Mouse (Mus musculus) myocyte (in vitro differentiated cells): ENCODE data around the gene Copz1. TPM values are rescaled to one million over a fixed set of nuclear protein-coding genes. Genes with fewer than 3 reads are reported as not detected.

ENCODE experiments used
- H3K27me3 ChIP-seq: one replicate; pipeline ENCODE4 v1.6.1; 2011; ENCODE audit not compliant: control insufficient read depth, insufficient read depth, insufficient read length
- H3K36me3 ChIP-seq: one replicate; pipeline ENCODE4 v1.6.1; 2011; ENCODE audit not compliant: control insufficient read depth, insufficient read depth
- H3K4me2 ChIP-seq: one replicate; pipeline ENCODE4 v1.6.1; 2011; ENCODE audit warnings: low read depth, control low read depth
- H3K4me3 ChIP-seq: one replicate; pipeline ENCODE4 v1.5.1; 2011; ENCODE audit warnings: mild to moderate bottlenecking, control low read depth, moderate library complexity
- H3K79me2 ChIP-seq: one replicate; pipeline ENCODE4 v1.6.1; 2011; ENCODE audit not compliant: control insufficient read depth, insufficient read depth
- H3ac ChIP-seq: one replicate; pipeline ENCODE4 v1.6.1; 2011; ENCODE audit not compliant: control insufficient read depth, insufficient read length
- CEBPB ChIP-seq: IDR thresholded peaks from 2 replicates; pipeline ENCODE4 v1.6.1; 2011; ENCODE audit warnings: mild to moderate bottlenecking, moderate library complexity; ENCODE audit not compliant: poor library complexity, insufficient read depth, severe bottlenecking
- E2F4 ChIP-seq: IDR thresholded peaks from one replicate; pipeline ENCODE4 v1.6.1; 2011; ENCODE audit warnings: mild to moderate bottlenecking, control low read depth, moderate library complexity; ENCODE audit not compliant: insufficient read depth
- MAX ChIP-seq: IDR thresholded peaks from one replicate; pipeline ENCODE4 v1.6.1; 2011; ENCODE audit warnings: low read depth, mild to moderate bottlenecking, control low read depth
- MYOD1 ChIP-seq, 3 experiments: IDR thresholded peaks; one replicate each; pipeline ENCODE4 v1.6.1; 2011; ENCODE audit warnings: control low read depth in 2 of 3, low read depth in 2 of 3, mild to moderate bottlenecking in 2 of 3, moderate library complexity in 1 of 3; ENCODE audit not compliant: insufficient read length in 2 of 3, control insufficient read depth in 1 of 3
- MYOG ChIP-seq, 3 experiments: IDR thresholded peaks; one replicate each; pipeline ENCODE4 v1.6.1; 2011; ENCODE audit warnings: control low read depth in 2 of 3, low read depth in 2 of 3, mild to moderate bottlenecking in 2 of 3; ENCODE audit not compliant: insufficient read length in 2 of 3, control insufficient read depth in 1 of 3, insufficient read depth in 1 of 3
- POLR2A ChIP-seq: IDR thresholded peaks from one replicate; pipeline ENCODE4 v1.6.1; 2011; ENCODE audit warnings: low read depth, mild to moderate bottlenecking, control low read depth, moderate library complexity; ENCODE audit not compliant: insufficient read length
- POLR2AphosphoS2 ChIP-seq: IDR thresholded peaks from one replicate; pipeline ENCODE4 v1.6.1; 2011; ENCODE audit warnings: low read depth, control low read depth; ENCODE audit not compliant: insufficient read length
- REST ChIP-seq: IDR thresholded peaks from one replicate; pipeline ENCODE4 v1.6.1; 2011; ENCODE audit warnings: mild to moderate bottlenecking, control low read depth, moderate library complexity; ENCODE audit not compliant: insufficient read depth, insufficient read length
- SRF ChIP-seq: IDR thresholded peaks from one replicate; pipeline ENCODE4 v1.6.1; 2011; ENCODE audit warnings: low read depth; ENCODE audit not compliant: control insufficient read depth, insufficient read length
- TCF12 ChIP-seq: IDR thresholded peaks from one replicate; pipeline ENCODE4 v1.6.1; 2011; ENCODE audit warnings: mild to moderate bottlenecking, control low read depth; ENCODE audit not compliant: poor library complexity, insufficient read depth, severe bottlenecking
- TCF3 ChIP-seq: IDR thresholded peaks from one replicate; pipeline ENCODE4 v1.6.1; 2011; ENCODE audit warnings: low read depth, control low read depth; ENCODE audit not compliant: insufficient read length
- USF1 ChIP-seq: IDR thresholded peaks from one replicate; pipeline ENCODE4 v1.6.1; 2011; ENCODE audit warnings: low read depth, mild to moderate bottlenecking, control low read depth, moderate library complexity
- polyA plus RNA-seq: library from polyadenylated mRNA; unstranded; fragments of >200 nt; fragmentation: generic; extraction: Trizol; gene quantifications from one replicate; pipeline ENCODE4 v1.2.1, GENCODE M21; 2012; ENCODE audit warnings: missing spikeins

Copz1 gene
- polyA plus RNA-seq, 1 experiment: 172 TPM

DNA sequence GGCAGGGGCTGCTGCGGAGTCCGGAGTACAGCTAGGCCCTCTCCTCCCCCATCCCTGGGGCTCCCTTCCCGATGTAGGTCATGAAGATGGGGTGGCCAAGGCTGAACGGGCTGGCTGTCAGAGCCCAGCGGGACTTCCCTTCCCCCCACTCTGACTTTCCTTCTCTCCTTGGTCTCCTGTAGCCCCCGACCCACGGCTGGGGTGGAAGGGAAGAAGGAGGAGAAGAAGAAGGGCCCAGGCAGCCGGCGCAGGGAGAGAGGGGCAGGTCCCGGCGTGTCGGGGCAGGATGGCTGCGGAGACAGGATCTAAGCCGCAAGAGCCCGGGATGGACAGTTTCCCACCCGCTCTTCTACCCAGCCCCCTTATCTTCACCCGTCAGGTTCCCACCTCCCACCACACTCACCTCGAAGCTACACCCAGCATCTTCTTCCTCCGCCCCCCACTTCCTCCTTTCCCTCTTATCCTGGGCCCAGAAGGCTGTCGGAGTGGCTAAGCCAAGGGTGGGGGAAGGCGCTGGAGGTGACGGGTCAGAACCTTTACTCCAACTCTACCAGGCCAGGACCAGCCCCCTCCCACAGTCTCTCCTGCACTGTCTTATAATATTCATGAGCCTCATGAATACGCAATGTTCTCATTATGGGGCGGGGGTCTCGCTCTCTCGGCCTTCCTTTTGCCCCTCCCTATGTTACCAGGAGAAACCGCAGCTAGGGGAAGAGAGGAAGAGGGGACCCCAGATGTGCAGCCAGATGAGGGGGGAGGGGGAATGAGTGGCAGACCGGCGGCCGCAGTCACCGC lies 66.8 kb downstream of the Copz1 start:
- Histone ChIP-seq H3ac (no peak overlapping the region), H3K36me3 (peaks cover 10% of the 10 kb centered on the region), H3K4me2 (no peak overlapping the region), H3K4me3 (no peak overlapping the region), H3K27me3 (no peaks in the 10 kb centered on the region), H3K79me2 (no peaks in the 10 kb centered on the region)
- no peak for TF ChIP-seq E2F4
- no peak for TF ChIP-seq REST
- TF ChIP-seq MYOD1 (IDR thresholded peaks at IDR 0.05; ENCODE audit: control insufficient read depth in 1 of 3, insufficient read length in 2 of 3, low read depth in 2 of 3): no peak
- no peak for TF ChIP-seq TCF3
- no peak for TF ChIP-seq MYOG (IDR thresholded peaks at IDR 0.05; ENCODE audit: control insufficient read depth in 1 of 3, insufficient read depth in 1 of 3, insufficient read length in 2 of 3, low read depth in 2 of 3)
- no peak for TF ChIP-seq MAX
- no peak for TF ChIP-seq CEBPB
- TF ChIP-seq SRF: no peak
- TF ChIP-seq TCF12: no peak
- TF ChIP-seq USF1: no peak
- no peak for TF ChIP-seq POLR2A
- no peak for TF ChIP-seq POLR2AphosphoS2

- Histone ChIP-seq H3K4me2 (no peak within 1 kb of the TSS), H3K79me2 (no peaks in the 10 kb centered on the region), H3ac (no peak within 1 kb of the TSS), H3K27me3 (no peaks in the 10 kb centered on the region), H3K4me3 (no peak within 1 kb of the TSS), H3K36me3 (peaks cover 16% of the 10 kb centered on the region)
- TF ChIP-seq CEBPB (no peak), MAX (no peak), SRF (no peak), TCF12 (no peak), REST (no peak), TCF3 (no peak), POLR2AphosphoS2 (no peak), POLR2A (no peak), MYOG (IDR thresholded peaks at IDR 0.05; ENCODE audit: control insufficient read depth in 1 of 3, insufficient read depth in 1 of 3, insufficient read length in 2 of 3, low read depth in 2 of 3) (no peak), MYOD1 (IDR thresholded peaks at IDR 0.05; ENCODE audit: control insufficient read depth in 1 of 3, insufficient read length in 2 of 3, low read depth in 2 of 3) (no peak), E2F4 (no peak), USF1 (no peak)
Measured at GRCm38 (mm10) chr15:103339961-103340337, 67.4 kb downstream of the Copz1 start, which contains the start of gene Zfp385a. Zfp385a (minus strand) TSS chr15:103340093.

GRCm38 (mm10) chr15:103340786-103341185 lies 68.3 kb downstream of the Copz1 start:
- no peak overlapping the region for H3ac ChIP-seq
- peaks cover 24% of the 10 kb centered on the region for H3K36me3 ChIP-seq
- TF ChIP-seq USF1 (no peak), POLR2AphosphoS2 (peak; percentile 24), REST (no peak)
- H3K27me3 ChIP-seq: no peaks in the 10 kb centered on the region
- no peak overlapping the region for H3K4me3 ChIP-seq
- no peak overlapping the region for H3K4me2 ChIP-seq
- H3K79me2 ChIP-seq: no peaks in the 10 kb centered on the region

DNA sequence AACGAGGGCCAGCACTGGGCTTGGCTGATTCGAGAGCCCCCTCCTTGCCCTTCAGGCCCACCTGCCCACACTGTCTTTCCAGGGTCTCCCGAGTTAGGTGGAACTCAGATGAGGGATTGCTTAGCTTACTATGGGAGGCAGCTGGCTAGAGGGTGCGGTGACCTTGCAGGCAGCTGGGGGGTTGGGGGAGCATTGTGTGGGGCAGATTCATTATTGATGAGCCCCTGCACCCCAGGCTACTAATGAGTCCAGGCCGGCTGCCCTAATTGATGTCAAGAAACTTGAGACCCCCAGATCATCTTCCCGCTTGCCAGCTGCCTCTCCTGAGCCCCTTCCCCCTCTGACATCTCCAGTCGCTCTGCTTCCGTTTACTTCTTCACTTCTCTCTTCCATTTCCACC lies 69.0 kb downstream of the Copz1 start:
- no peaks in the 10 kb centered on the region for H3K27me3 ChIP-seq
- no peak overlapping the region for H3ac ChIP-seq
- H3K4me3 ChIP-seq: no peak overlapping the region
- H3K36me3 ChIP-seq: peaks cover 32% of the 10 kb centered on the region
- no peak overlapping the region for H3K4me2 ChIP-seq
- H3K79me2 ChIP-seq: no peaks in the 10 kb centered on the region
- TF ChIP-seq POLR2AphosphoS2 (peak; percentile 16), REST (no peak), MYOD1 (IDR thresholded peaks at IDR 0.05; ENCODE audit: control insufficient read depth in 1 of 3, insufficient read length in 2 of 3, low read depth in 2 of 3) (no peak), CEBPB (no peak), TCF12 (no peak), SRF (no peak), MAX (no peak), MYOG (IDR thresholded peaks at IDR 0.05; ENCODE audit: control insufficient read depth in 1 of 3, insufficient read depth in 1 of 3, insufficient read length in 2 of 3, low read depth in 2 of 3) (no peak), E2F4 (no peak)
